Mouse (Mus musculus) CH12.LX (cell line): ENCODE measurements at regions not wholly inside any gene's neighbourhood (a gene's known extent, or its start where the extent isn't known, plus 50 kb on each side); places are given as distances from the start of the nearest gene placed in this dataset.

Experiments used
- DNase-seq: peaks from one replicate; pipeline ENCODE4 v3.0.0-alpha.2; 2013; ENCODE audit errors: extremely low read depth
- H3K27ac ChIP-seq: 2 replicates; pipeline ENCODE4 v1.5.1; 2012; ENCODE audit warnings: low read depth, mild to moderate bottlenecking, control low read depth, moderate library complexity; ENCODE audit not compliant: insufficient read depth
- H3K27me3 ChIP-seq: replicated peaks from 2 replicates; pipeline ENCODE3; 2012; ENCODE audit warnings: inconsistent platforms
- H3K36me3 ChIP-seq, 2 experiments: replicated peaks in 1 of 2; 2 replicates each; pipeline versions ENCODE3 to v1.6.1; 2012; ENCODE audit warnings: inconsistent platforms in 1 of 2, low read length in 1 of 2, mild to moderate bottlenecking in 1 of 2, mixed read lengths in 1 of 2, moderate library complexity in 1 of 2; ENCODE audit not compliant: control insufficient read depth in 1 of 2, insufficient read depth in 1 of 2
- H3K4me1 ChIP-seq, 2 experiments: 2 replicates each; pipeline ENCODE4 v1.6.1; 2012; ENCODE audit warnings: inconsistent platforms in 1 of 2, moderate library complexity in 1 of 2; ENCODE audit not compliant: insufficient read depth in 2 of 2, control insufficient read depth in 1 of 2
- H3K4me2 ChIP-seq: 2 replicates; pipeline ENCODE4 v1.6.1; 2012; ENCODE audit warnings: low read depth, mild to moderate bottlenecking, control low read depth; ENCODE audit not compliant: poor library complexity, insufficient read depth, severe bottlenecking
- H3K4me3 ChIP-seq, 3 experiments: fragments of 150-350 bp in 1 of 3; sonication (generic) in 1 of 3; replicated peaks in 1 of 3; 2 replicates each; pipeline versions ENCODE3 to v1.5.1; 2011 to 2012; ENCODE audit warnings: low read depth in 2 of 3, low read length in 2 of 3, mild to moderate bottlenecking in 2 of 3, moderate library complexity in 2 of 3, control low read depth in 1 of 3, improper control_type of control experiment in 1 of 3, inconsistent platforms in 1 of 3, mixed read lengths in 1 of 3; ENCODE audit not compliant: poor library complexity in 1 of 3
- H3K79me2 ChIP-seq: replicated peaks from 2 replicates; pipeline ENCODE4 v1.6.1; 2012; ENCODE audit warnings: mild to moderate bottlenecking, moderate library complexity; ENCODE audit not compliant: control insufficient read depth, poor library complexity, insufficient read depth, severe bottlenecking; ENCODE audit errors: extremely low read depth
- H3K9ac ChIP-seq: 2 replicates; pipeline ENCODE4 v1.6.1; 2012; ENCODE audit warnings: low read depth, mild to moderate bottlenecking, control low read depth, moderate library complexity; ENCODE audit not compliant: insufficient read depth
- H3K9me3 ChIP-seq: replicated peaks from 2 replicates; pipeline ENCODE3; 2012; ENCODE audit warnings: low read length, inconsistent platforms, mixed read lengths
- BHLHE40 ChIP-seq: IDR thresholded peaks from 2 replicates; pipeline ENCODE4 v1.6.1; 2011; ENCODE audit warnings: mild to moderate bottlenecking, low read depth, low read length, improper control_type of control experiment
- CTCF ChIP-seq, 2 experiments: IDR thresholded peaks in 1 of 2; conservative IDR thresholded peaks in 1 of 2; 2 replicates each; pipeline ENCODE4 v1.5.1; 2011 to 2012; ENCODE audit warnings: low read depth in 2 of 2, low read length in 2 of 2, improper control_type of control experiment in 1 of 2, inconsistent platforms in 1 of 2, mild to moderate bottlenecking in 1 of 2, moderate library complexity in 1 of 2
- EP300 ChIP-seq: IDR thresholded peaks from 2 replicates; pipeline ENCODE4 v1.6.1; 2011; ENCODE audit warnings: low read length, improper control_type of control experiment
- ETS1 ChIP-seq: conservative IDR thresholded peaks from 2 replicates; pipeline ENCODE4 v1.6.1; 2012; ENCODE audit warnings: low read depth, mild to moderate bottlenecking, inconsistent platforms, low read length, improper control_type of control experiment, moderate library complexity
- JUN ChIP-seq: IDR thresholded peaks from 2 replicates; pipeline ENCODE4 v1.6.1; 2011; ENCODE audit warnings: low read depth, mild to moderate bottlenecking, low read length, improper control_type of control experiment, moderate library complexity; ENCODE audit not compliant: insufficient read depth
- MAX ChIP-seq: IDR thresholded peaks from 2 replicates; pipeline ENCODE4 v1.6.1; 2011; ENCODE audit warnings: low read length, improper control_type of control experiment
- MEF2A ChIP-seq: IDR thresholded peaks from 2 replicates; pipeline ENCODE4 v1.6.1; 2014; ENCODE audit warnings: low read depth, mild to moderate bottlenecking, inconsistent platforms, low read length, improper control_type of control experiment, borderline replicate concordance
- MXI1 ChIP-seq: IDR thresholded peaks from 2 replicates; pipeline ENCODE4 v1.6.1; 2011; ENCODE audit warnings: mild to moderate bottlenecking, low read depth, low read length, improper control_type of control experiment
- NRF1 ChIP-seq: IDR thresholded peaks from 2 replicates; pipeline ENCODE4 v1.6.1; 2014; ENCODE audit warnings: low read depth, mild to moderate bottlenecking, inconsistent platforms, low read length, improper control_type of control experiment, moderate library complexity
- PAX5 ChIP-seq: IDR thresholded peaks from 2 replicates; pipeline ENCODE4 v1.6.1; 2012; ENCODE audit warnings: low read length, inconsistent platforms, mixed read lengths
- POLR2A ChIP-seq: IDR thresholded peaks from 2 replicates; pipeline ENCODE4 v1.6.1; 2011; ENCODE audit warnings: low read depth, mild to moderate bottlenecking, improper control_type of control experiment, low read length
- SIN3A ChIP-seq: IDR thresholded peaks from 2 replicates; pipeline ENCODE4 v1.6.1; 2012; ENCODE audit warnings: low read length, improper control_type of control experiment, inconsistent platforms
- SMC3 ChIP-seq: IDR thresholded peaks from 2 replicates; pipeline ENCODE4 v1.6.1; 2011; ENCODE audit warnings: low read depth, low read length, improper control_type of control experiment
- TBP ChIP-seq: conservative IDR thresholded peaks from 2 replicates; pipeline ENCODE4 v1.6.1; 2011; ENCODE audit warnings: low read depth, low read length, improper control_type of control experiment
- TCF12 ChIP-seq: IDR thresholded peaks from 2 replicates; pipeline ENCODE4 v1.6.1; 2014; ENCODE audit warnings: low read depth, mild to moderate bottlenecking, inconsistent platforms, low read length, improper control_type of control experiment
- USF2 ChIP-seq: conservative IDR thresholded peaks from 2 replicates; pipeline ENCODE4 v1.6.1; 2011; ENCODE audit warnings: low read depth, low read length, improper control_type of control experiment
- ZC3H11A ChIP-seq: IDR thresholded peaks from 2 replicates; pipeline ENCODE4 v1.6.1; 2012; ENCODE audit warnings: low read depth, mild to moderate bottlenecking, inconsistent platforms, low read length, improper control_type of control experiment
- dilution Hi-C: fragments of 300-500 bp; cut with MboI; formaldehyde crosslinking; loops from 2 replicates; pipeline ENCODE4 v1.14.3; 2020; ENCODE audit warnings: low sequenced_read_pairs; ENCODE audit not compliant: extremely low pct_unique_long_range_greater_than_20kb, extremely low pct_ligation_motif_present
- in situ Hi-C: fragments of 300-500 bp; cut with MboI; formaldehyde crosslinking; loops from 3 replicates; pipeline ENCODE4 v1.14.3; 2019; ENCODE audit warnings: low sequenced_read_pairs, low pct_ligation_motif_present, low pct_unique_long_range_greater_than_20kb, mixed read lengths

- TF ChIP-seq USF2 = no peak
- no peak for TF ChIP-seq EP300
- no peak for TF ChIP-seq MAX
- no peak for TF ChIP-seq SMC3
- no peak for TF ChIP-seq NRF1
- TF ChIP-seq JUN = no peak
- TF ChIP-seq ZC3H11A = no peak
- TF ChIP-seq SIN3A = no peak
- Histone ChIP-seq H3K9ac (no peak overlapping the region), H3K27me3 (no peaks in the 10 kb centered on the region), H3K27ac (no peak overlapping the region), H3K4me3 (no peak overlapping the region), H3K4me1 (no peaks in the 10 kb centered on the region), H3K36me3 (no peaks in the 10 kb centered on the region), H3K9me3 (no peaks in the 10 kb centered on the region), H3K4me2 (no peak overlapping the region), H3K79me2 (no peaks in the 10 kb centered on the region)
- dilution Hi-C loops (no loop called here), in situ Hi-C loops (no loop called here)
- no peak for DNase-seq
These were observed 76.5 kb upstream of the Tnfsf11 start for GRCm38 (mm10) chr14:78384370-78384769.

- no peaks in the 10 kb centered on the region for H3K27me3 ChIP-seq
- no peaks in the 10 kb centered on the region for H3K79me2 ChIP-seq
- no peaks in the 10 kb centered on the region for H3K36me3 ChIP-seq
- no peaks in the 10 kb centered on the region for H3K9me3 ChIP-seq
- H3K27ac ChIP-seq = no peak overlapping the region
- H3K4me2 ChIP-seq = no peak overlapping the region
- no peak overlapping the region for H3K4me3 ChIP-seq
- TF ChIP-seq MAX (no peak), MEF2A (no peak), NRF1 (no peak), TCF12 (no peak), EP300 (no peak), MXI1 (no peak), PAX5 (no peak), CTCF (conservative IDR thresholded peaks at IDR 0.05 in 1 of 2, IDR thresholded peaks at IDR 0.05 in 1 of 2; ENCODE audit: low read depth in 2 of 2, low read length in 2 of 2) (no peak), SIN3A (no peak), POLR2A (no peak), ETS1 (no peak)
- in situ Hi-C loops (no loop called here), dilution Hi-C loops (no loop called here)
- H3K9ac ChIP-seq = no peak overlapping the region
- no peak for DNase-seq
- H3K4me1 ChIP-seq = peaks cover 0 to 6% of the 10 kb centered on the region in 2 experiments; a peak in 1 of 4 replicates
These were observed 75.4 kb upstream of the Tnfsf11 start for GRCm38 (mm10) chr14:78383256-78383709.

- Histone ChIP-seq H3K27me3 (no peaks in the 10 kb centered on the region), H3K79me2 (no peaks in the 10 kb centered on the region), H3K4me2 (no peak overlapping the region), H3K27ac (no peak overlapping the region), H3K9ac (no peak overlapping the region), H3K36me3 (no peaks in the 10 kb centered on the region), H3K4me1 (peaks cover 0 to 6% of the 10 kb centered on the region in 2 experiments; a peak in 1 of 4 replicates), H3K4me3 (no peak overlapping the region), H3K9me3 (no peaks in the 10 kb centered on the region)
- TF ChIP-seq SMC3 (peak; percentile 14; the same call in 1 of the 2 replicates), CTCF (conservative IDR thresholded peaks at IDR 0.05 in 1 of 2, IDR thresholded peaks at IDR 0.05 in 1 of 2; ENCODE audit: low read depth in 2 of 2, low read length in 2 of 2) (peak in 1 of 2 experiments; percentile 33; a peak in 2 of 4 replicates), TBP (no peak), BHLHE40 (0 out of 2 replicates have a peak, but pooled peaks have one; percentile 25)
- dilution Hi-C loops (no loop called here), in situ Hi-C loops (no loop called here)
- no peak for DNase-seq
These were observed 72.2 kb upstream of the Tnfsf11 start for GRCm38 (mm10) chr14:78380011-78380410.
